Mouse (Mus musculus): ENCODE measurements at regions not wholly inside any gene's neighbourhood (a gene's known extent, or its start where the extent isn't known, plus 50 kb on each side); places are given as distances from the start of the nearest gene placed in this dataset.

DNA sequence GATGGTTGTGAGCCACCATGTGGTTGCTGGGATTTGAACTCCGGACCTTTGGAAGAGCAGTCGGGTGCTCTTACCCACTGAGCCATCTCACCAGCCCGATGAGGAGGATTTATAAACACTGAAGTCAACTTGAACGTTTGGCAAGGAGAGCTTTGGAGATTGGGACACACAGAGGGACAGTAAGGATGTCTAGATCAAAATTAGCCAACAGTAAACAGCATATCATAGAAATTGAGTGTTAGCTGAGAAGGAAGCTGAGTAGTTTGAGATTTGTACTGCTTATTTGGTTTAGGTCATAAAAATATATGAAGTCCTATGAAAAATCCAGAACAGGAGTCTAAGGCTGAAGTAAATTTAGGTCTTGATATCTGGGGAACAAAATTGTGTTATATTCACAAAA is 786.9 kb upstream of the Zeb2 start:
- DNase-seq (ENCODE audit: low spot score) (no peak), ATAC-seq (ENCODE audit: low FRiP score, low read depth) (no peak)
- Histone ChIP-seq H3K9me3 (ENCODE audit: control insufficient read depth, low read length) (no peaks in the 10 kb centered on the region), H3K27me3 (ENCODE audit: control insufficient read depth, insufficient read depth, low read length) (no peaks in the 10 kb centered on the region), H3K27ac (replicated peaks; ENCODE audit: low read depth, low read length) (no peak overlapping the region), H3K4me3 (replicated peaks; ENCODE audit: low read length) (no peak overlapping the region), H3K36me3 (ENCODE audit: control insufficient read depth, insufficient read depth, low read length) (no peaks in the 10 kb centered on the region), H3K9ac (ENCODE audit: low read depth, low read length, severe bottlenecking) (no peak overlapping the region), H3K4me2 (replicated peaks; ENCODE audit: low read depth, low read length, severe bottlenecking) (no peak overlapping the region), H3K4me1 (ENCODE audit: control insufficient read depth, insufficient read depth, low read length) (no peaks in the 10 kb centered on the region)
- 84% methylated on average over 4 of the region's 4 CpGs for WGBS
- TF ChIP-seq POLR2A (IDR thresholded peaks at IDR 0.05; ENCODE audit: borderline replicate concordance, extremely low read depth, insufficient read depth, insufficient read length) = no peak

DNA sequence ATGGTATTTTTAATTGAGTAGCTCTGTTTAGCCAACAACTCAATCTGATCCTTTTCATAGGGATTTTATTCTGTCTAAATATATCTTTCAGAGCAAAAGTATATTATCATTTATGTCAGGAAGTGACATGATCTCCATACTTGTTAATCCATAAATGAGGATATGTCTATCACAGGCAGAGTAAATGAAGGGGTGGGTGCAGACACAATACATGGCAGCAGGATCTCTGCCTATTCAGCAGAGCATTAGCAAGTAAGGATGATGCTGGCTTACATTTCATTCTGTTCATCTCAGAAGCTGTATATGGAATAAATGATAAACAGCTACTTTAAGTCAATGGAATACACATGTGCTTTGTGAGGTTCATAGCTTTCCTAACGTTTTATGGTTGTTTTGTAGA is 786.2 kb upstream of the Zeb2 start:
- no peaks in the 10 kb centered on the region for H3K9me3 ChIP-seq (ENCODE audit: control insufficient read depth, low read length)
- H3K27me3 ChIP-seq (ENCODE audit: control insufficient read depth, insufficient read depth, low read length) = no peaks in the 10 kb centered on the region
- no peak for TF ChIP-seq POLR2A (IDR thresholded peaks at IDR 0.05; ENCODE audit: borderline replicate concordance, extremely low read depth, insufficient read depth, insufficient read length)
- 73% methylated on average over 1 of the region's 1 CpGs for WGBS
- no peaks in the 10 kb centered on the region for H3K36me3 ChIP-seq (ENCODE audit: control insufficient read depth, insufficient read depth, low read length)
- no peak overlapping the region for H3K9ac ChIP-seq (ENCODE audit: low read depth, low read length, severe bottlenecking)
- H3K4me1 ChIP-seq (ENCODE audit: control insufficient read depth, insufficient read depth, low read length) = no peaks in the 10 kb centered on the region
- ATAC-seq (ENCODE audit: low FRiP score, low read depth) = no peak
- H3K4me2 ChIP-seq (replicated peaks; ENCODE audit: low read depth, low read length, severe bottlenecking) = no peak overlapping the region
- no peak overlapping the region for H3K27ac ChIP-seq (replicated peaks; ENCODE audit: low read depth, low read length)
- no peak overlapping the region for H3K4me3 ChIP-seq (replicated peaks; ENCODE audit: low read length)
- no peak for DNase-seq (ENCODE audit: low spot score)

GRCm38 (mm10) chr2:45901892-45902291 is 784.7 kb upstream of the Zeb2 start:
- H3K27ac ChIP-seq (replicated peaks; ENCODE audit: low read depth, low read length) = no peak overlapping the region
- H3K36me3 ChIP-seq (ENCODE audit: control insufficient read depth, insufficient read depth, low read length) = no peaks in the 10 kb centered on the region
- H3K4me3 ChIP-seq (replicated peaks; ENCODE audit: low read length) = no peak overlapping the region
- no peaks in the 10 kb centered on the region for H3K9me3 ChIP-seq (ENCODE audit: control insufficient read depth, low read length)
- DNase-seq (ENCODE audit: low spot score) = no peak
- no peak for ATAC-seq (ENCODE audit: low FRiP score, low read depth)
- no peaks in the 10 kb centered on the region for H3K4me1 ChIP-seq (ENCODE audit: control insufficient read depth, insufficient read depth, low read length)
- no peak for TF ChIP-seq POLR2A (IDR thresholded peaks at IDR 0.05; ENCODE audit: borderline replicate concordance, extremely low read depth, insufficient read depth, insufficient read length)
- WGBS = 93% methylated on average over 4 of the region's 4 CpGs
- no peaks in the 10 kb centered on the region for H3K27me3 ChIP-seq (ENCODE audit: control insufficient read depth, insufficient read depth, low read length)
- no peak overlapping the region for H3K9ac ChIP-seq (ENCODE audit: low read depth, low read length, severe bottlenecking)
- no peak overlapping the region for H3K4me2 ChIP-seq (replicated peaks; ENCODE audit: low read depth, low read length, severe bottlenecking)

GRCm38 (mm10) chr2:45884680-45885079 is 767.5 kb upstream of the Zeb2 start:
- no peak for DNase-seq (ENCODE audit: low spot score)
- Histone ChIP-seq H3K4me2 (replicated peaks; ENCODE audit: low read depth, low read length, severe bottlenecking) (no peak overlapping the region), H3K36me3 (ENCODE audit: control insufficient read depth, insufficient read depth, low read length) (no peaks in the 10 kb centered on the region), H3K27me3 (ENCODE audit: control insufficient read depth, insufficient read depth, low read length) (no peaks in the 10 kb centered on the region), H3K4me1 (ENCODE audit: control insufficient read depth, insufficient read depth, low read length) (no peaks in the 10 kb centered on the region), H3K27ac (replicated peaks; ENCODE audit: low read depth, low read length) (no peak overlapping the region), H3K9ac (ENCODE audit: low read depth, low read length, severe bottlenecking) (no peak overlapping the region), H3K4me3 (replicated peaks; ENCODE audit: low read length) (no peak overlapping the region), H3K9me3 (ENCODE audit: control insufficient read depth, low read length) (no peaks in the 10 kb centered on the region)
- WGBS = 60% methylated on average over 3 of the region's 3 CpGs
- ATAC-seq (ENCODE audit: low FRiP score, low read depth) = no peak
- TF ChIP-seq POLR2A (IDR thresholded peaks at IDR 0.05; ENCODE audit: borderline replicate concordance, extremely low read depth, insufficient read depth, insufficient read length) = no peak

GRCm38 (mm10) chr2:45878656-45879055 is 761.5 kb upstream of the Zeb2 start:
- H3K4me1 ChIP-seq (ENCODE audit: control insufficient read depth, insufficient read depth, low read length) = no peaks in the 10 kb centered on the region
- no peaks in the 10 kb centered on the region for H3K36me3 ChIP-seq (ENCODE audit: control insufficient read depth, insufficient read depth, low read length)
- H3K4me3 ChIP-seq (replicated peaks; ENCODE audit: low read length) = no peak overlapping the region
- DNase-seq (ENCODE audit: low spot score) (no peak), ATAC-seq (ENCODE audit: low FRiP score, low read depth) (no peak)
- H3K9ac ChIP-seq (ENCODE audit: low read depth, low read length, severe bottlenecking) = no peak overlapping the region
- H3K4me2 ChIP-seq (replicated peaks; ENCODE audit: low read depth, low read length, severe bottlenecking) = no peak overlapping the region
- H3K9me3 ChIP-seq (ENCODE audit: control insufficient read depth, low read length) = no peaks in the 10 kb centered on the region
- H3K27me3 ChIP-seq (ENCODE audit: control insufficient read depth, insufficient read depth, low read length) = no peaks in the 10 kb centered on the region
- no peak overlapping the region for H3K27ac ChIP-seq (replicated peaks; ENCODE audit: low read depth, low read length)
- no peak for TF ChIP-seq POLR2A (IDR thresholded peaks at IDR 0.05; ENCODE audit: borderline replicate concordance, extremely low read depth, insufficient read depth, insufficient read length)

GRCm38 (mm10) chr2:45859901-45860331 is 742.7 kb upstream of the Zeb2 start:
- ATAC-seq (ENCODE audit: low FRiP score, low read depth) = peak; percentile 55; the same call in 1 of the 2 replicates

More at GRCm38 (mm10) chr2:45859901-45860331, 742.7 kb upstream of the Zeb2 start:
- Histone ChIP-seq H3K27me3 (ENCODE audit: control insufficient read depth, insufficient read depth, low read length) (no peaks in the 10 kb centered on the region), H3K9me3 (ENCODE audit: control insufficient read depth, low read length) (no peaks in the 10 kb centered on the region), H3K4me1 (ENCODE audit: control insufficient read depth, insufficient read depth, low read length) (peaks cover 3% of the 10 kb centered on the region; the same call in 1 of the 2 replicates), H3K27ac (replicated peaks; ENCODE audit: low read depth, low read length) (no peak overlapping the region), H3K9ac (ENCODE audit: low read depth, low read length, severe bottlenecking) (no peak overlapping the region), H3K4me2 (replicated peaks; ENCODE audit: low read depth, low read length, severe bottlenecking) (no peak overlapping the region), H3K4me3 (replicated peaks; ENCODE audit: low read length) (no peak overlapping the region), H3K36me3 (ENCODE audit: control insufficient read depth, insufficient read depth, low read length) (no peaks in the 10 kb centered on the region)
- DNase-seq (ENCODE audit: low spot score) = no peak
- 69% methylated on average over 4 of the region's 4 CpGs for WGBS
- TF ChIP-seq POLR2A (IDR thresholded peaks at IDR 0.05; ENCODE audit: borderline replicate concordance, extremely low read depth, insufficient read depth, insufficient read length) = no peak

Data from limb, embryonic 14.5 days (tissue).